Mouse (Mus musculus) testis, postnatal 10 days (tissue): ENCODE results near the gene Olfr878.

Experiments used
- DNase-seq: peaks from one replicate; pipeline ENCODE4 v3.0.0; 2021; ENCODE audit warnings: low spot score

Olfr878 gene

DNA sequence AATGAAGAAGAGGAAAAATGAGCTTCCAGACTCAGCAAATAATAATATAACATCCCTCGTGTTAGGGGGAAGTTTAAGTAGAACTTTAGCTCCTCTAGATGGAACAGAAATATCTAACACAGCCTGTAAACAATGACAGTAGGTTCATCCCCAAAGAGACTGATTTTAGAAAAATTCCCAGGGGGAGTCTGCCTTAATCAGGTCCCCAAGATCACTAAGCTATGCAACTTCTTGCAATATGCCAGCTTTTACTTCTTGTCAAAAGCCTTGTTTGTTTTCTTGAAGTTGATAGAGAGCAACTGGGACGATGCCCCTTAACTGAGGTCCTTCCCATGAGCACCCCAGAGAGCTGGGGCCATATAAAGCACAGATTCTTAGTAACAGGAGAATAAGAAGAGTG lies at the start of gene Olfr878:
Olfr878 (plus strand) TSS at position 301 of the 400 bp plus-strand sequence.
- DNase-seq: no peak

DNA sequence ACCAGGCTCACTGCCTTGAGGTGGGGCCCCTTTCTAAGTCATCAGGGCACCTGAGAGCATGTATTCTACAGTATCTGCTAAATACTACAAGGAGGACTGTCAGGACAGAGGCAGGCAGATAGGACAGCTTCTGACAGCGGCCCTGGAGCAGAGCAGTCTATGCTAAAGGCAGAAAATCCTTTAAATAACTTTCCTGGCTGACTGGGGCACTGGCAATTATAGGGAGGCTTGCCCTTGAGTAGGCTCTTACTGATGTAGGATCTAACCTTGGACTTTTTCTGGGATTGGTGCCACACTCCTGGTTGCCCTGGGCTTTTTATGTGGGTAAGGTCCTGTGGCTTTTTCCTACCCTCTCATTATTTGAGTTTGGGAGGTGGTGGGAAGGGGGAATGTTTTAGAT lies 47.4 kb upstream of the Olfr878 start:
- DNase-seq: no peak

DNA sequence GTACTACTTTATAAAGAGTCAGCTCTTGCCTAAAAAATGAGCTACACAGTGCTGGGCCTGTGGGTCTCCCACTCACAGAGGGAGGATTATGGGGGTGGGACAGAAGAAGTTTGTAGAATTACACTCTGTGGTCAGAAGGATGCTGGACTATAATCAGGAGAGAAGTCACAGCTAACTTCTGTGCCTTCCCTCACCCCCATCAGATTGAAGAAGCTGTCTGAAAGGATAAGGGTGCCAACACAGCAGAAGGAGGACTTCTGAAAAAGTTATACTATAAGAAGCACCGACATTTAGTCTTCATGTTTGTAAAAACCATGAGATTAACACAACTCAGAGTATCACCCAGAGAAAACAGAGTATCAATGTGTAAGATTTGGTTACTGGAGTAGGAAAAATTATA lies 46.5 kb upstream of the Olfr878 start:
- no peak for DNase-seq

DNA sequence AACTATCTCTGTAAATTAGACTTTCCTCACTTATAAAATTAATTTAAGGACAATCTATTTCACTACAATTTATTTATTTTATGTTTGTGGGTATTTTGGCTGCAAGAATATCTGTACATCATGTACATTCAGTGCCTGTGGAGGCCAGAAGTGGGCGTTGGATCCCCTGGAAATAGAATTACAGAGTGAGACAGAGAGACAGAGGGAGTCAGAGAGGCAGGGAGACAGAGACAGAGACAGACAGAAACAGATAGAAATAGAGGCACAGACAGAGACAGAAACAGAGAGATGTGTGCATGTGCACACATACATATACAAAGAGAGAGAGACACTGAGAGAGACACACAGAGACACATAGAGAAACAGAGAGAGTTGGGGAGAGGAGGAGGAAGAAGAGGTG lies 46.1 kb upstream of the Olfr878 start:
- DNase-seq: no peak

DNA sequence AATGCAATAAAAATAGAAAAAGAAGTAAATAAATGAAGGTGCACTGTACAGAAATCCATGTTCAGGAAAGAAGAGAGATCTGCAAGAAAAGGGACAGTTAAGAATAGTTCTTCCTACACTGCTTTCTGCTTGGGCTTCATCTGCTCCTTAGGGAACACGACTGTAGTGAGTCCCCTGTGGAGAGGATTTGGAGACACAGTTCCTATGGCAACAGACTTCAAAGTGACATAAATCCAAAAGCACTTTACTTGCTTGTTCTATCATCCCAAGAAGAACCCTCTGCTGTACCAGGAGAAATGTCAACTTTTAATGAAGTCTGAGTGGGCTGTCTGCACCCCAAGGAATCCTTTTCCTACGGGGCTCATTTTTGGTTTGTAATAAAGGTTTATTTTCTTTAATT lies 26.7 kb upstream of the Olfr878 start:
- no peak for DNase-seq

DNA sequence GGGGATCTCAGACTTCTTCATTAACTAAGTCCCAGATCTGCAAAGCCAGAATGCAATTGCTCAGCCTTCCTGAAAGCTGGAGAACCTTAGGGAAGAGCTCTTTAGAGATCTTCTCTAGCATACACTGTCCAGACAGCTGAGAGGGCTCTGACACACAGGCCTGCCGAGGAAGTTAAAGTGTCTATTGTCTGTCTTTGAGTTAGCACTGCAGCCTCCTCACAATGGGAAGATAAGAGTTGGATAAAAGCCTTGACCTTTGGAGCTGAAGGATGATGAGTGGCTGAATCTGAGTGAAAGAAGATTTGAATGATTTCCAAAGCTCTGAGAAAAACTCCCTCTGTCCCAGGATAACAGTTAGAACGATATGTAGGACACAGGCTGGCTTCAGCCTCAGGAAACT lies 21.0 kb upstream of the Olfr878 start, which contains the start of gene Olfr145:
Olfr145 (plus strand) TSS at position 64 of the 400 bp plus-strand sequence.
- no peak for DNase-seq

DNA sequence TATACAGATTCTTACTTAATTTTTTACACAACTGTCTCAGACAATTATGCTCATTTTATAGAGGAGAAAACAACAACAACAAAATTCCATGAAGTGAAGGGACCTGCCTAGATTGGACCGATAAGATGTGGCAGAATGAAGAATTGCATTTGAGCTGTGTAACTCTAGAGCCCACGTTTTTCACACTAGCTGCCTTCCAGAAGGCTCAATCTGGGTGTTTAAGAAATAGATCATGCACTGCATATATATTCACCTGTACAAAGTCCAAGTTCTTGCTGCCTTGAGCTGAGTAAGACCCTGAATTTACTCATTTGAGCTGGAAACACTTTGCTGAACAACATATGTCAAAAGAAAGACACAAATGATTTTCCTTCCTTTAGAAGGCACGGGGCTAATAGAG lies 12.1 kb upstream of the Olfr878 start:
- DNase-seq: no peak

DNA sequence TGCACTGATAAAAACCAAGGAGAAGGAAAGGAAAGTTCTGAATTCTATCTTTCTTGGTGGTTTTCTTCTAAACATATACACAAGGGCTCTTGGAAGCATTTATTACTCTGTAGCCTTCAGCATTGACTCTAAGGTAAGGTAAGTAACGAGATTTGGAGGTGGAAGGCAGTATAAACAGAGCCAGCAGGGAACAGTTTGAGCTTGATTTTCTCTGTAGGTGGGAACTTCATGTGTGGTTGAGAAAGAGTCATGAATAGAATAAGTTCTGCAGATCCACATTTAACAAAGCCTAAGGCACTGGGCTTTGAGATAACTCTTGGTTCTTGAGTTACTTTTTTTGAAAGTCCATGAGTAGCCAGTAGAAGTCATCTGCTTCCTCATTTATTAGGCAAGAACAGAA lies 378 bp downstream of the Olfr878 start:
- DNase-seq: no peak

DNA sequence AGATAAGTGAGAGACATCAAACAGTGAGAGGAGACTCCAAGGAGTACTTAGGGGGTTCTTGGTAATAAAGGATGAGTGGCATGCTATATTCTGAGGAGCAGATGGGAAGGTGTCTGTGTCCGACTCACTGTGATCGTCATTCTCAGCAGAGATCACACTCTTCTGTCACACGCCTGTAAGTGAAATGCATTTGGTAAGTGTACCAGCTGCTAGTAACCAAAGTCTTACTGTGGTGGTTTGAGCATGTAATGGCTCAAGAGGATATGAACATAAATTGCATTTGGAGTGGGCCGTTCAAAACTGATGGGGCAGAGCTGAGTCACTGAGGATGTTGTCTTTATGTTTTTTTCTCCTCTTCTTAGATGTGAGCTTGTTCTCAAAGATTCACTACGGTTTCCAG lies 6.6 kb downstream of the Olfr878 start:
- DNase-seq: no peak

DNA sequence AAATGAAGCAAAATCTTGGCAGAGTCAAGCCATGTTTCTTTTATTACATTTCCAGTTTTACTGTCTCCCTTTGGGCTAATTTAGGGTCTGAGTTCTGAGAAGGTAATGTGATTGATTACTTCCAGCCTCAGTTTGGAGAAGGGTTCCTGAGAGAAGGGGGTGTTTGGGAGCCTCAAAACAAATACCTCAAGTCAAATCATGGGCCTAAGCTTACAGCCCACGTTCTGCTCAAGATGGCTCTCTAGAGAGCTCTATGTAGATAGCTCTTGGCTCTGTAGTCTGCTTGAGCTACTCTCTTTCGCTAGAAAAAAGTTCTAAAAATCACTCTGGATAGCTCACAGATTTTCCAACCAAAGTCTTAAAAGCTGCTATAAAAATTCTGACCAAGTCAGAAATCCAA lies 7.8 kb downstream of the Olfr878 start:
- no peak for DNase-seq

DNA sequence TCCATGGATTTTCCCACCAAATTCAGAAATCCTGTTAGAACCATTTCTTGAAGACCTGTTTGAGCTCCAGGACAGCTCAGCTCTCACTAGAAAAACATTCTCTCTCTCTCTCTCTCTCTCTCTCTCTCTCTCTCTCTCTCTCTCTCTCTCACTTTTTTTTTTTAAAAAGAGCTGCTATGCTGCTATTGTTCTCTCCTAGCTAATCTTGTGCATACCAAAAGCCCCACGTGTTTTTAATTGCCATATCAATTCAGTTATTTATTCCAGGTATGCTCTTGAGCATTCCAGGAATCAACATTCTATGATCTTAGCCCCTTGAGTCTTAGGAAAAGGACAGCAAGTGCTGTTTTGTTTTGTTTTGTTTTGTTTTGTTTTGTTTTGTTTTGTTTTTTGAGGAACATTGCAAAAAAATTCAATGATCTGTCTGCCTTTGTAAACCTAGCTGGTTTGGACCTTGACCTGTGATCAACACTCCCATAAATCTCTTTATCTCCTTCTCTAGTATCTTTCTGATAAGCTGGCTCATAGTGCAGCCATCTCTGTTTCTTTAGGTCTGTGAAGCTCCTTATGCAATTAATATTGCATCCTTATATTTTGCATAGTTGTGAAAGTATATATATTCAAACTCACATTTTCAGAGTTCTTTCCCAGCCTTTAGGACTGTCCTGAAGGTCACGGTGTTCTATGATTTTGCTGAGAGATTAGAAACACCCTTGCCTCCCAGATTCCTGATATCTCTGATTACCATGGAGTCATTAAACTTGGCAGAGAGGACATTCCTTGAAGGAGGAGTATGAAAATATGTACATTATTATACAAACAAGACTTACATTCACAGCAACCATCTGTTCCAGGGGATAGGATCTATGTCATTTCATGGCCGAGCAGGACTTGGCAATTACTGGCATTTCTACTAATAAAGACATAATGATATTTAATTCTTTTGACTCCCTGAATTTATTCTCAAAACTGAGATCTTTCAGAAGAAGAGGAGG lies 8.7 kb downstream of the Olfr878 start:
- no peak for DNase-seq

DNA sequence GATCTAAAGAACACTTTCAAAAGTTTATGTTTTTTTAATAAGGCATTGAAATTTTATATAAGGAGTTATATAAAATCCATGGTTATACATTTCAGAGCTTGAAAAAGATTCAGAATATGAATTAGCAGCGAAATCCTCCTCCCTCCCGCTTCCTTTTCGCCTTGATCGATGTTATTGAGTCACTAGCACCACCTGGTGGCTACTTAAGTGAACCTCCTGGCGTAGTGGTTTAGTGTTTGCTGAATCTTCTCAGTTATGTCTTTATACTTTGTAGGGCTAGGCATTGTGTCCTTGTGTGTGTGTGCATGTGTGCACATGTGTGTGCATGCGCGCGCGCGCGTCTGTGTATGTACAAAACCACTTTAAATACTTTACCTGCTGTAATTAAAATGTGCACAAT lies 14.9 kb downstream of the Olfr878 start:
- DNase-seq: peak; percentile 66

DNA sequence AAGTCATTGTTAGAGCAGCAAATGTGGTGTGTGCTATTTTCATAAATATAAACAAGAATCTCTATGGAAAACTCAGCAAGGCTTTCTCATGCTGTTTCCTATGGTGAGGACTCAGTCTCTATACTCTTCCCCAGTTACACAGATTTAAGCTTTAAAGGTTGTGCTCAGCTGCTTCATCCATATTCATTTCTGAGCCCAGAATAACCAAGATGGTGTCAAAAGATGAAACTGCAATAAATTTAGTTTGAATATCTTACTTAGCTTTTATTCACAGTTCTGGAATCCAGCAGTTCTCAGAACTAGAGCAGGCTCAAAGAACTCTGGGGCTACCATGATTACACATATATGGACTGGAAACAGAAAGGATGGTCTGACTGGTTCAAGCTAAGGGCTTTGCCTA lies 16.5 kb downstream of the Olfr878 start:
- DNase-seq: no peak

DNA sequence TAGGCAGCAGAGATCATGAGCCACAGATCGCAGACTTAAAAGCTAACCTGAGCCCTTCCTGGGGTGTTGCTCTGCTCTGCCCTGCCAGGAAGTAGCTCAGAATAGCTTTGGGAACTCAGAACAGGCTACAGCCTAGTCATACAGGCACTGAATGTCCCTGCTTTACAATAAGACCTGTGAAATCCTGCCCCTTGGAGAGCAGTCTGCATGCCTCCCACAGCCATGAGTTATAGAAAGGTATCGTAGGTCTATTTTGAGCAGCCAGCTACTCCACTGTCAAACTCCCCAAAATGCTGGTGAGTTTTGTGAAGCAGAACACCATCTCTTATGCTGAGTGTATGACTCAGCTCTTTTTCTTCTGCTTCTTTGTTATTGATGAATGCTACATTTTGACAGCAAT lies 23.5 kb downstream of the Olfr878 start:
- no peak for DNase-seq
